Mouse (Mus musculus) embryonic fibroblast, embryonic 13.5 days (primary cell): ENCODE results near the gene Dao.

Source experiments
- CTCF ChIP-seq: IDR thresholded peaks from 2 replicates; pipeline ENCODE4 v1.5.1; 2011; ENCODE audit warnings: mild to moderate bottlenecking, control low read depth, low read length, moderate library complexity, borderline replicate concordance; ENCODE audit not compliant: insufficient read depth
- POLR2A ChIP-seq: IDR thresholded peaks from 2 replicates; pipeline ENCODE4 v1.6.1; 2011; ENCODE audit warnings: low read depth, mild to moderate bottlenecking, control low read depth, low read length, moderate library complexity

- TF ChIP-seq POLR2A (no peak), CTCF (no peak)
Measured at GRCm38 (mm10) chr5:113981843-113982242, 21.7 kb upstream of the Dao start.
